Mouse (Mus musculus) adrenal gland, postnatal 25 days (tissue): ENCODE measurements around the gene Osbp2. TPM values are rescaled to one million over a fixed set of nuclear protein-coding genes. Genes with fewer than 3 reads are reported as not detected.
A peak's percentile ranks its signal among the peaks of the same experiment; 100 is the strongest.
"Not testable (repeated sequence)": the region's sequence is repeated elsewhere in the genome, so short reads cannot be mapped to it uniquely, and the experiment has no call there.

Source experiments
- DNase-seq: peaks from one replicate; pipeline ENCODE4 v3.0.0; 2021; ENCODE audit warnings: mixed read lengths
- long read RNA-seq: library from polyadenylated mRNA; stranded (forward); transcript quantifications from one replicate; pipeline ENCODE4 v2.0.0, GENCODE M21; 2021
- total RNA-seq: library from RNA; stranded (reverse); gene quantifications from 2 replicates; pipeline ENCODE4 v1.2.3, GENCODE M21; 2021

Osbp2 gene
- 1.1 and 2.6 TPM in 2 replicates for total RNA-seq
- long read RNA-seq, partial matches to known transcripts: 1 of 2 reads
- long read RNA-seq, other reads (novel, unspliced or antisense): 1 of 2 reads

GRCm38 (mm10) chr11:3863454-3864112 lies at the start of gene Osbp2:
TSS of gene Osbp2 (minus strand) at chr11:3863903.
- DNase-seq: peak; percentile 85

GRCm38 (mm10) chr11:3912875-3913271 lies 49.2 kb upstream of the Osbp2 start:
- peak; percentile 45 for DNase-seq

- DNase-seq: peak; percentile 60
Measured at GRCm38 (mm10) chr11:3912100-3912874, 48.6 kb upstream of the Osbp2 start.

- not testable (repeated sequence) for DNase-seq
Measured at GRCm38 (mm10) chr11:3911440-3911839, 47.7 kb upstream of the Osbp2 start.

- no peak for DNase-seq
Measured at GRCm38 (mm10) chr11:3910513-3911310, 47.0 kb upstream of the Osbp2 start.

GRCm38 (mm10) chr11:3909236-3909635 lies 45.5 kb upstream of the Osbp2 start:
- DNase-seq: no peak

GRCm38 (mm10) chr11:3905446-3905845 lies 41.7 kb upstream of the Osbp2 start:
- peak; percentile 49 for DNase-seq

- no peak for DNase-seq
Measured at GRCm38 (mm10) chr11:3904673-3905072, 41.0 kb upstream of the Osbp2 start.

- DNase-seq: peak; percentile 76
Measured at GRCm38 (mm10) chr11:3903046-3903445, 39.3 kb upstream of the Osbp2 start.

GRCm38 (mm10) chr11:3902516-3902915 lies 38.8 kb upstream of the Osbp2 start:
- DNase-seq: no peak

- no peak for DNase-seq
Measured at GRCm38 (mm10) chr11:3900296-3900695, 36.6 kb upstream of the Osbp2 start.

GRCm38 (mm10) chr11:3895933-3896332 lies 32.2 kb upstream of the Osbp2 start:
- DNase-seq: no peak

- no peak for DNase-seq
Measured at GRCm38 (mm10) chr11:3895458-3895857, 31.8 kb upstream of the Osbp2 start.

- peak; percentile 93 for DNase-seq
Measured at GRCm38 (mm10) chr11:3894406-3895281, 30.9 kb upstream of the Osbp2 start, which contains the start of the genes 4921536K21Rik and Dusp18. TSS of gene 4921536K21Rik (minus strand) at chr11:3895098. TSS of gene Dusp18 (plus strand) at chr11:3895240.

- DNase-seq: no peak
Measured at GRCm38 (mm10) chr11:3893970-3894369, 30.3 kb upstream of the Osbp2 start.

GRCm38 (mm10) chr11:3887331-3887730 lies 23.6 kb upstream of the Osbp2 start:
- DNase-seq: no peak

GRCm38 (mm10) chr11:3883711-3884110 lies 20.0 kb upstream of the Osbp2 start:
- DNase-seq: no peak

- peak; percentile 77 for DNase-seq
Measured at GRCm38 (mm10) chr11:3879836-3880235, 16.1 kb upstream of the Osbp2 start.

GRCm38 (mm10) chr11:3878660-3879059 lies 15.0 kb upstream of the Osbp2 start:
- no peak for DNase-seq

- no peak for DNase-seq
Measured at GRCm38 (mm10) chr11:3876419-3876818, 12.7 kb upstream of the Osbp2 start.

- DNase-seq: no peak
Measured at GRCm38 (mm10) chr11:3864343-3864742, 640 bp upstream of the Osbp2 start.
